Mouse (Mus musculus) olfactory bulb, adult 2 months (tissue): ENCODE measurements around the gene Hbq1a.

Experiments used
- CTCF ChIP-seq: fragments of 200-500 bp; IDR thresholded peaks from 2 replicates; pipeline ENCODE4 v1.5.1; 2012; ENCODE audit warnings: low read depth, mild to moderate bottlenecking, low read length, moderate library complexity; ENCODE audit not compliant: insufficient read depth
- POLR2A ChIP-seq: fragments of 200-500 bp; IDR thresholded peaks from 2 replicates; pipeline ENCODE4 v1.6.1; 2012; ENCODE audit warnings: mild to moderate bottlenecking, low read depth, low read length, moderate library complexity; ENCODE audit not compliant: insufficient read depth

- TF ChIP-seq CTCF (no peak), POLR2A (no peak)
These were observed 31.9 kb upstream of the Hbq1a start for GRCm38 (mm10) chr11:32267964-32268363.
